22 mouse cellular contexts compared by ENCODE assay signal in the genomic region with DNA sequence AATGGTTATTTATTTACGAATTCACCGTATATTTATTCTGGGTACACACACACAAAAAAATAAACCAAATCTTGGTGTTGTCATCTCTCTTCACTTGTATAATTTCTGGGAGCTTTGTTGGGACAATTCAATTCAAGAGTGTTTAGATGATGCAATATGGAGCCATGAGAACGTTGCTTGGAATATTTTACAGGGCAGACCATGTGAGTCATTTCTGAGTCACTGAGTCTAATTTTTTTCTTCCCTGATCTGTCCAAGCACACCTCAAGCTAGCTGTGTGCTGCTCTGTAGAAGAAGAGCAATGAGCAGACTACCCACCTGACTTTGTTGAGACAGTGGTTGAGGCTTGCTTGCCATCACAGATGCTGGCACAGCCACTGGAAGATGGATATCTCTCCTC.
DNase-seq lines count a peak whose midpoint lies in the region; ATAC-seq and TF ChIP-seq lines count a peak whose summit lies in the region.
"Had no signal": no experiment of that assay in that cellular context is flagged by ENCODE, and none has a peak within 500 bp of the region (broad histone marks: within the 10 kb centered on the region; RNA-seq: fewer than 3 reads in every experiment).

No protein-coding gene starts in this region.

- no peaks in the 10 kb centered on the region for H3K4me1 ChIP-seq in intestine, postnatal 0 days (replicated peaks; ENCODE audit: control insufficient read depth, insufficient read depth, low read length)
- H3K4me1 ChIP-seq in intestine, embryonic 15.5 days (replicated peaks), result no peaks in the 10 kb centered on the region
- H3K4me1 ChIP-seq in forebrain, embryonic 12.5 days, result peaks cover 17% of the 10 kb centered on the region
- H3K4me1 ChIP-seq: embryonic facial prominence, embryonic 10.5 days; heart, embryonic 10.5 days had no signal

- DNase-seq in MN1 (ENCODE audit: low spot score), result peak; percentile 70
- DNase-seq in brain, adult 2 months (ENCODE audit: low read depth, low spot score), result peak; percentile 37
- no peak for DNase-seq in ovary, adult 18-20 months (ENCODE audit: low spot score)
- DNase-seq in cerebellum, postnatal 10 days, result no peak
- DNase-seq: adrenal gland, postnatal 14 days; B cell, adult 2 months; cerebellum, adult 18-20 months; cerebellum, adult 9-11 months; gastrocnemius, postnatal 36 days; heart, adult 18-20 months; heart, postnatal 10 days had no signal

- no peaks in the 10 kb centered on the region for H3K27me3 ChIP-seq in intestine, postnatal 0 days (replicated peaks; ENCODE audit: control insufficient read depth, insufficient read depth, low read length)
- no peaks in the 10 kb centered on the region for H3K27me3 ChIP-seq in intestine, embryonic 15.5 days (replicated peaks)
- H3K27me3 ChIP-seq in forebrain, embryonic 12.5 days, result no peaks in the 10 kb centered on the region
- H3K27me3 ChIP-seq: forebrain, embryonic 15.5 days had no signal

- H3K9ac ChIP-seq in intestine, postnatal 0 days (ENCODE audit: low read depth, low read length), result no peak overlapping the region
- H3K9ac ChIP-seq in intestine, embryonic 15.5 days, result no peak overlapping the region
- H3K9ac ChIP-seq in forebrain, embryonic 12.5 days, result no peak overlapping the region
- H3K9ac ChIP-seq: forebrain, embryonic 15.5 days; hindbrain, embryonic 14.5 days had no signal

- no peaks in the 10 kb centered on the region for H3K9me3 ChIP-seq in intestine, postnatal 0 days (ENCODE audit: control insufficient read depth)
- H3K9me3 ChIP-seq in intestine, embryonic 15.5 days, result no peaks in the 10 kb centered on the region
- no peaks in the 10 kb centered on the region for H3K9me3 ChIP-seq in forebrain, embryonic 12.5 days
- H3K9me3 ChIP-seq: embryonic facial prominence, embryonic 10.5 days; forebrain, embryonic 10.5 days; forebrain, embryonic 15.5 days; heart, embryonic 10.5 days had no signal

- peak overlapping the region; percentile 28; the same call in 1 of the 2 replicates for H3K27ac ChIP-seq in intestine, postnatal 0 days (ENCODE audit: low read depth, low read length)
- H3K27ac ChIP-seq in intestine, embryonic 15.5 days, result no peak overlapping the region
- no peak overlapping the region for H3K27ac ChIP-seq in forebrain, embryonic 12.5 days
- H3K27ac ChIP-seq: embryonic facial prominence, embryonic 10.5 days; forebrain, embryonic 10.5 days; forebrain, embryonic 15.5 days; heart, embryonic 10.5 days; hindbrain, embryonic 14.5 days had no signal

- H3K4me2 ChIP-seq in intestine, postnatal 0 days (replicated peaks; ENCODE audit: low read depth), result no peak overlapping the region
- no peak overlapping the region for H3K4me2 ChIP-seq in intestine, embryonic 15.5 days (replicated peaks)
- no peak overlapping the region for H3K4me2 ChIP-seq in forebrain, embryonic 12.5 days
- H3K4me2 ChIP-seq: forebrain, embryonic 15.5 days; hindbrain, embryonic 14.5 days had no signal

- 73% methylated on average over 3 of the region's 3 CpGs for WGBS in intestine, postnatal 0 days
- 79% methylated on average over 3 of the region's 3 CpGs for WGBS in intestine, embryonic 15.5 days
- WGBS in forebrain, embryonic 12.5 days, result 93% methylated on average over 3 of the region's 3 CpGs

- H3K4me3 ChIP-seq in intestine, postnatal 0 days (ENCODE audit: low read depth, low read length), result no peak overlapping the region
- H3K4me3 ChIP-seq in intestine, embryonic 15.5 days (replicated peaks), result no peak overlapping the region
- no peak overlapping the region for H3K4me3 ChIP-seq in forebrain, embryonic 12.5 days (replicated peaks)
- H3K4me3 ChIP-seq: embryonic facial prominence, embryonic 10.5 days; erythroblast, embryonic 14.5 days; forebrain, embryonic 10.5 days; forebrain, embryonic 15.5 days; heart, embryonic 10.5 days had no signal

- TF ChIP-seq CTCF in intestine, postnatal 0 days (IDR thresholded peaks at IDR 0.05; ENCODE audit: low read depth), result no peak

- ATAC-seq in intestine, postnatal 0 days, result peak; percentile 66
- no peak for ATAC-seq in intestine, embryonic 15.5 days
- no peak for ATAC-seq in forebrain, embryonic 12.5 days (ENCODE audit: low FRiP score)
- ATAC-seq: CD4-positive, CD25-positive, alpha-beta regulatory T cell, adult 4 months; forebrain, embryonic 15.5 days had no signal

- no peaks in the 10 kb centered on the region for H3K36me3 ChIP-seq in intestine, postnatal 0 days (ENCODE audit: control insufficient read depth, insufficient read depth)
- H3K36me3 ChIP-seq in intestine, embryonic 15.5 days, result no peaks in the 10 kb centered on the region
- H3K36me3 ChIP-seq in forebrain, embryonic 12.5 days (replicated peaks), result no peaks in the 10 kb centered on the region
- H3K36me3 ChIP-seq: embryonic facial prominence, embryonic 10.5 days; forebrain, embryonic 10.5 days; forebrain, embryonic 15.5 days; G1E; heart, embryonic 10.5 days had no signal

Comparison
In these comparisons a context has a peak if more than half of its experiments do, and no peak if none do; other contexts are left out.
1. DNase-seq: peak in MN1 (single experiment) and brain, adult 2 months (single experiment); none in ovary, adult 18-20 months (single experiment) and cerebellum, postnatal 10 days (0 of 2).